Mouse (Mus musculus) brain, embryonic 14.5 days (tissue): Measurements from ENCODE around the gene Mios.

ENCODE experiments used
- CTCF ChIP-seq: fragments of 200-500 bp; IDR thresholded peaks from 2 replicates; pipeline ENCODE4 v1.5.1; 2012; ENCODE audit warnings: inconsistent platforms, mild to moderate bottlenecking, moderate library complexity, borderline replicate concordance; ENCODE audit not compliant: insufficient read depth, insufficient read length; ENCODE audit errors: extremely low read depth
- POLR2A ChIP-seq: fragments of 200-500 bp; IDR thresholded peaks from 2 replicates; pipeline ENCODE4 v1.6.1; 2012; ENCODE audit warnings: mild to moderate bottlenecking, inconsistent platforms, borderline replicate concordance; ENCODE audit not compliant: poor library complexity, insufficient read depth, insufficient read length, severe bottlenecking; ENCODE audit errors: extremely low read depth

DNA sequence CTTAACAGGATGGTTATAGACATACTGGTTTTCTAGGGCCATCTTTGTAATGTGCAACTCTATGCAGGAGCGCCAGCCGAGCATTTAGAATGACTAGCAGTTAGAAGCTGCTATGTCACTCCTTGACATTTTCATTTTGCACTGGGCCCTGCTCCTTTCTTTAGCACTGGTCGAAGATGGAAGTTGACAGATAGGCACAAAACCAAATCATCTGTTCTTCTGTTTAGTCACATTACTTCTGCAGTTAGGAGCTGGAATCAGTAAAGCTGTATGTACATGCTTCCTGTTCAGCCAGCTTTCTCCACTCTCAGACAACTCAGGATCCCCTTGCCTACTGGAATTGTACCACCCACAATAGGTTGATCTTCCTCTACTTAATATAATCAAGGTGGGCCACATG is 1.6 kb downstream of the Mios start:
- TF ChIP-seq CTCF: no peak
- no peak for TF ChIP-seq POLR2A
